Mouse (Mus musculus): ENCODE results near the gene Ager. TPM values are rescaled to one million over a fixed set of nuclear protein-coding genes. Genes with fewer than 3 reads are reported as not detected.

The Ager gene
- polyA plus RNA-seq, 1 experiment from 2014 or later = 1.4 TPM

GRCm38 (mm10) chr17:34589681-34590101 is 8.0 kb upstream of the Ager start, which contains the start of gene Gpsm3:
TSS of gene Gpsm3 (plus strand) at chr17:34589806.
- TF ChIP-seq EP300 (IDR thresholded peaks at IDR 0.05; ENCODE audit: low read depth) (no peak), CTCF (IDR thresholded peaks at IDR 0.05; ENCODE audit: low read depth) (no peak)

GRCm38 (mm10) chr17:34590154-34590987 is 7.3 kb upstream of the Ager start:
- Histone ChIP-seq H3K27me3 (ENCODE audit: insufficient read depth, low read length) (no peaks in the 10 kb centered on the region), H3K9ac (replicated peaks) (peak overlapping the region; percentile 88), H3K4me1 (ENCODE audit: insufficient read depth) (peaks cover 68% of the 10 kb centered on the region), H3K4me3 (ENCODE audit: low read depth, low read length) (peak overlapping the region; percentile 69), H3K36me3 (replicated peaks; ENCODE audit: insufficient read depth, low read length) (peaks cover 14% of the 10 kb centered on the region), H3K27ac (ENCODE audit: low read depth) (peak overlapping the region; percentile 84), H3K9me3 (ENCODE audit: low read length) (no peaks in the 10 kb centered on the region), H3K4me2 (ENCODE audit: low read depth, low read length) (peak overlapping the region; percentile 99)
- DNase-seq (no peak), ATAC-seq (no peak)
- 39% methylated on average over 12 of the region's 15 CpGs for WGBS (ENCODE audit: insufficient replicate concordance)
- TF ChIP-seq CTCF (IDR thresholded peaks at IDR 0.05; ENCODE audit: low read depth) (no peak), EP300 (IDR thresholded peaks at IDR 0.05; ENCODE audit: low read depth) (no peak)

More at GRCm38 (mm10) chr17:34589681-34590101, 8.0 kb upstream of the Ager start, which contains the start of gene Gpsm3:
- H3K36me3 ChIP-seq (replicated peaks; ENCODE audit: insufficient read depth, low read length) = peaks cover 7% of the 10 kb centered on the region
- peak within 1 kb of the TSS; percentile 99 for H3K4me2 ChIP-seq (ENCODE audit: low read depth, low read length)
- ATAC-seq = no peak
- DNase-seq = no peak
- H3K9me3 ChIP-seq (ENCODE audit: low read length) = no peaks in the 10 kb centered on the region
- H3K27me3 ChIP-seq (ENCODE audit: insufficient read depth, low read length) = no peaks in the 10 kb centered on the region
- peak within 1 kb of the TSS; percentile 88 for H3K9ac ChIP-seq (replicated peaks)
- WGBS (ENCODE audit: insufficient replicate concordance) = 3% methylated on average over 7 of the region's 7 CpGs
- H3K4me3 ChIP-seq (ENCODE audit: low read depth, low read length) = peak within 1 kb of the TSS; percentile 69
- peak within 1 kb of the TSS; percentile 84 for H3K27ac ChIP-seq (ENCODE audit: low read depth)
- peaks cover 68% of the 10 kb centered on the region for H3K4me1 ChIP-seq (ENCODE audit: insufficient read depth)

GRCm38 (mm10) chr17:34591029-34591993 is 6.4 kb upstream of the Ager start, which contains the start of gene Pbx2:
TSS of gene Pbx2 (plus strand) at chr17:34591266.
- 0 out of 2 replicates have a peak, but pooled peaks have one; percentile 3 for ATAC-seq
- peak within 1 kb of the TSS; percentile 88 for H3K9ac ChIP-seq (replicated peaks)
- H3K27ac ChIP-seq (ENCODE audit: low read depth) = peak within 1 kb of the TSS; percentile 84
- H3K4me1 ChIP-seq (ENCODE audit: insufficient read depth) = peaks cover 68% of the 10 kb centered on the region
- no peaks in the 10 kb centered on the region for H3K27me3 ChIP-seq (ENCODE audit: insufficient read depth, low read length)
- no peaks in the 10 kb centered on the region for H3K9me3 ChIP-seq (ENCODE audit: low read length)
- peak within 1 kb of the TSS; percentile 69 for H3K4me3 ChIP-seq (ENCODE audit: low read depth, low read length)
- peaks cover 22% of the 10 kb centered on the region for H3K36me3 ChIP-seq (replicated peaks; ENCODE audit: insufficient read depth, low read length)
- 5% methylated on average over 21 of the region's 21 CpGs for WGBS (ENCODE audit: insufficient replicate concordance)
- TF ChIP-seq EP300 (IDR thresholded peaks at IDR 0.05; ENCODE audit: low read depth) (no peak), CTCF (IDR thresholded peaks at IDR 0.05; ENCODE audit: low read depth) (no peak)
- DNase-seq = peak; percentile 64
- peak within 1 kb of the TSS; percentile 99 for H3K4me2 ChIP-seq (ENCODE audit: low read depth, low read length)

GRCm38 (mm10) chr17:34591994-34592375 is 5.7 kb upstream of the Ager start:
- peaks cover 22% of the 10 kb centered on the region for H3K36me3 ChIP-seq (replicated peaks; ENCODE audit: insufficient read depth, low read length)
- H3K9me3 ChIP-seq (ENCODE audit: low read length) = no peaks in the 10 kb centered on the region
- H3K27me3 ChIP-seq (ENCODE audit: insufficient read depth, low read length) = no peaks in the 10 kb centered on the region
- H3K27ac ChIP-seq (ENCODE audit: low read depth) = peak overlapping the region; percentile 84
- H3K4me1 ChIP-seq (ENCODE audit: insufficient read depth) = peaks cover 62% of the 10 kb centered on the region
- H3K4me3 ChIP-seq (ENCODE audit: low read depth, low read length) = peak overlapping the region; percentile 69
- peak overlapping the region; percentile 99 for H3K4me2 ChIP-seq (ENCODE audit: low read depth, low read length)
- TF ChIP-seq EP300 (IDR thresholded peaks at IDR 0.05; ENCODE audit: low read depth) = no peak
- TF ChIP-seq CTCF (IDR thresholded peaks at IDR 0.05; ENCODE audit: low read depth) = no peak
- peak; percentile 95 for DNase-seq
- 0% methylated on average over 28 of the region's 35 CpGs for WGBS (ENCODE audit: insufficient replicate concordance)
- ATAC-seq = peak; percentile 59
- H3K9ac ChIP-seq (replicated peaks) = peak overlapping the region; percentile 88

GRCm38 (mm10) chr17:34592581-34593549 is 4.8 kb upstream of the Ager start:
- Histone ChIP-seq H3K4me3 (ENCODE audit: low read depth, low read length) (peak overlapping the region; percentile 69), H3K27ac (ENCODE audit: low read depth) (peak overlapping the region; percentile 84), H3K9me3 (ENCODE audit: low read length) (no peaks in the 10 kb centered on the region), H3K27me3 (ENCODE audit: insufficient read depth, low read length) (no peaks in the 10 kb centered on the region), H3K4me1 (ENCODE audit: insufficient read depth) (peaks cover 63% of the 10 kb centered on the region), H3K4me2 (ENCODE audit: low read depth, low read length) (peak overlapping the region; percentile 99), H3K36me3 (replicated peaks; ENCODE audit: insufficient read depth, low read length) (peaks cover 22% of the 10 kb centered on the region), H3K9ac (replicated peaks) (peak overlapping the region; percentile 88)
- DNase-seq (no peak), ATAC-seq (no peak)
- 3% methylated on average over 28 of the region's 32 CpGs for WGBS (ENCODE audit: insufficient replicate concordance)
- TF ChIP-seq CTCF (IDR thresholded peaks at IDR 0.05; ENCODE audit: low read depth) = no peak
- no peak for TF ChIP-seq EP300 (IDR thresholded peaks at IDR 0.05; ENCODE audit: low read depth)

Measured in liver, postnatal 0 days (tissue).